Mouse (Mus musculus) liver, postnatal 0 days (tissue): Measurements from ENCODE around the gene Gtf3c5. TPM values are rescaled to one million over a fixed set of nuclear protein-coding genes. Genes with fewer than 3 reads are reported as not detected.

ENCODE experiments used
- ATAC-seq: fragments of 200-750 bp; cut with Nextera tagmentation; 2 replicates; pipeline ENCODE4 v1.8.0; 2017; ENCODE audit warnings: mild to moderate bottlenecking, moderate library complexity
- DNase-seq: peaks from one replicate; pipeline ENCODE4 v3.0.0-alpha.2; 2016
- H3K27ac ChIP-seq: fragments of 300-500 bp; sonication (generic); 2 replicates; pipeline ENCODE4 v1.5.1; 2014; ENCODE audit warnings: antibody characterized with exemption, moderate library complexity, mild to moderate bottlenecking, low read depth
- H3K27me3 ChIP-seq: fragments of 300-500 bp; sonication (generic); 2 replicates; pipeline ENCODE4 v1.6.1; 2014; ENCODE audit warnings: low read length, control low read depth, mixed read lengths; ENCODE audit not compliant: insufficient read depth
- H3K36me3 ChIP-seq: fragments of 300-500 bp; sonication (generic); replicated peaks from 2 replicates; pipeline ENCODE4 v1.6.1; 2014; ENCODE audit warnings: mild to moderate bottlenecking, control low read depth, low read length, moderate library complexity, mixed read lengths; ENCODE audit not compliant: insufficient read depth
- H3K4me1 ChIP-seq: fragments of 300-500 bp; sonication (generic); 2 replicates; pipeline ENCODE4 v1.6.1; 2014; ENCODE audit warnings: antibody characterized with exemption, mild to moderate bottlenecking, control low read depth; ENCODE audit not compliant: insufficient read depth
- H3K4me2 ChIP-seq: fragments of 300-500 bp; sonication (generic); 2 replicates; pipeline ENCODE4 v1.6.1; 2014; ENCODE audit warnings: low read depth, mild to moderate bottlenecking, low read length, moderate library complexity, mixed read lengths
- H3K4me3 ChIP-seq: fragments of 300-500 bp; sonication (generic); 2 replicates; pipeline ENCODE4 v1.5.1; 2014; ENCODE audit warnings: low read depth, low read length
- H3K9ac ChIP-seq: fragments of 300-500 bp; sonication (generic); replicated peaks from 2 replicates; pipeline ENCODE4 v1.6.1; 2014; ENCODE audit warnings: mild to moderate bottlenecking, moderate library complexity
- H3K9me3 ChIP-seq: fragments of 300-500 bp; sonication (generic); 2 replicates; pipeline ENCODE4 v1.6.1; 2016; ENCODE audit warnings: mild to moderate bottlenecking, control low read depth, low read length, mixed read lengths
- CTCF ChIP-seq: sonication (generic); IDR thresholded peaks from 2 replicates; pipeline ENCODE4 v1.5.1; 2016; ENCODE audit warnings: antibody characterized with exemption, low read depth
- EP300 ChIP-seq: IDR thresholded peaks from 2 replicates; pipeline ENCODE4 v1.6.1; 2016; ENCODE audit warnings: antibody characterized with exemption, low read depth, mild to moderate bottlenecking
- WGBS: fragments of 180-500 bp; shearing (Covaris S2); extraction: QIAGEN DNeasy Blood & Tissue Kit; methylation state at CpG from one replicate; pipeline ENCODE4 v1.1.7; 2014; ENCODE audit not compliant: insufficient replicate concordance; 5-methylcytosine and 5-hydroxymethylcytosine counted together
- polyA plus RNA-seq: library from polyadenylated mRNA; unstranded; fragments of >200 nt; fragmentation: Nextera tagmentation; extraction: Ambion mirVana; gene quantifications from 2 replicates; pipeline ENCODE4 v1.2.1, GENCODE M21; 2015

Gene Gtf3c5
- polyA plus RNA-seq, 1 experiment from 2014 or later: 5.8 TPM

GRCm38 (mm10) chr2:28624870-28625269, 41.3 kb upstream of the Gtf3c5 start:
- WGBS: 87% methylated on average over 3 of the region's 3 CpGs
- DNase-seq (no peak), ATAC-seq (no peak)
- peaks cover 4% of the 10 kb centered on the region; the same call in 1 of the 2 replicates for H3K4me1 ChIP-seq
- H3K9ac ChIP-seq: no peak overlapping the region
- H3K9me3 ChIP-seq: no peaks in the 10 kb centered on the region
- no peaks in the 10 kb centered on the region for H3K36me3 ChIP-seq
- H3K4me2 ChIP-seq: no peak overlapping the region
- H3K27ac ChIP-seq: no peak overlapping the region
- H3K4me3 ChIP-seq: no peak overlapping the region
- peak; percentile 53 for TF ChIP-seq CTCF
- TF ChIP-seq EP300: no peak
- H3K27me3 ChIP-seq: peaks cover 3% of the 10 kb centered on the region; the same call in 1 of the 2 replicates

- no peak overlapping the region for H3K9ac ChIP-seq
- H3K36me3 ChIP-seq: no peaks in the 10 kb centered on the region; the same call in 1 of the 2 replicates
- peak overlapping the region; percentile 73 for H3K4me2 ChIP-seq
- TF ChIP-seq EP300 (no peak), CTCF (peak; percentile 93)
- no peaks in the 10 kb centered on the region for H3K9me3 ChIP-seq
- peaks cover 23% of the 10 kb centered on the region for H3K4me1 ChIP-seq
- peaks cover 3% of the 10 kb centered on the region; the same call in 1 of the 2 replicates for H3K27me3 ChIP-seq
- no peak overlapping the region for H3K4me3 ChIP-seq
- 17% methylated on average over 10 of the region's 10 CpGs for WGBS
- peak; percentile 37; the same call in 1 of the 2 replicates for ATAC-seq
- H3K27ac ChIP-seq: no peak overlapping the region
- peak; percentile 80 for DNase-seq
Measured at GRCm38 (mm10) chr2:28622521-28623124, 39.1 kb upstream of the Gtf3c5 start.

GRCm38 (mm10) chr2:28621664-28622171, 38.2 kb upstream of the Gtf3c5 start, which contains the start of gene Gfi1b:
Gene Gfi1b (minus strand): TSS chr2:28621982.
- Histone ChIP-seq H3K27me3 (peaks cover 3% of the 10 kb centered on the region; the same call in 1 of the 2 replicates), H3K4me2 (peak within 1 kb of the TSS; percentile 73), H3K4me1 (peaks cover 30% of the 10 kb centered on the region), H3K9me3 (no peaks in the 10 kb centered on the region), H3K27ac (peak within 1 kb of the TSS; percentile 90), H3K36me3 (no peaks in the 10 kb centered on the region; the same call in 1 of the 2 replicates), H3K4me3 (peak within 1 kb of the TSS; percentile 62), H3K9ac (peak within 1 kb of the TSS; percentile 70)
- ATAC-seq (peak; percentile 11; the same call in 1 of the 2 replicates), DNase-seq (peak; percentile 72)
- 5% methylated on average over 16 of the region's 16 CpGs for WGBS
- peak; percentile 96 for TF ChIP-seq EP300
- no peak for TF ChIP-seq CTCF

GRCm38 (mm10) chr2:28621111-28621510, 37.6 kb upstream of the Gtf3c5 start:
- no peak for TF ChIP-seq CTCF
- no peak for TF ChIP-seq EP300
- Histone ChIP-seq H3K27me3 (peaks cover 3% of the 10 kb centered on the region; the same call in 1 of the 2 replicates), H3K36me3 (no peaks in the 10 kb centered on the region; the same call in 1 of the 2 replicates), H3K4me2 (peak overlapping the region; percentile 73), H3K9me3 (no peaks in the 10 kb centered on the region), H3K4me3 (peak overlapping the region; percentile 62), H3K9ac (peak overlapping the region; percentile 70), H3K4me1 (peaks cover 36% of the 10 kb centered on the region), H3K27ac (peak overlapping the region; percentile 90)
- DNase-seq: no peak
- no peak for ATAC-seq
- 15% methylated on average over 2 of the region's 2 CpGs for WGBS

- peaks cover 3% of the 10 kb centered on the region; the same call in 1 of the 2 replicates for H3K27me3 ChIP-seq
- 42% methylated on average over 10 of the region's 10 CpGs for WGBS
- ATAC-seq (no peak), DNase-seq (no peak)
- H3K27ac ChIP-seq: peak overlapping the region; percentile 90
- H3K4me1 ChIP-seq: peaks cover 37% of the 10 kb centered on the region
- H3K9ac ChIP-seq: peak overlapping the region; percentile 70
- no peaks in the 10 kb centered on the region for H3K9me3 ChIP-seq
- peak overlapping the region; percentile 62 for H3K4me3 ChIP-seq
- peak overlapping the region; percentile 73 for H3K4me2 ChIP-seq
- no peaks in the 10 kb centered on the region; the same call in 1 of the 2 replicates for H3K36me3 ChIP-seq
- no peak for TF ChIP-seq EP300
Measured at GRCm38 (mm10) chr2:28620522-28620921, 37.0 kb upstream of the Gtf3c5 start.

- peak overlapping the region; percentile 90 for H3K27ac ChIP-seq
Measured at GRCm38 (mm10) chr2:28619369-28619768, 35.8 kb upstream of the Gtf3c5 start.

More at GRCm38 (mm10) chr2:28619369-28619768, 35.8 kb upstream of the Gtf3c5 start:
- WGBS: 60% methylated on average over 6 of the region's 6 CpGs
- ATAC-seq: no peak
- Histone ChIP-seq H3K27me3 (peaks cover 3% of the 10 kb centered on the region; the same call in 1 of the 2 replicates), H3K36me3 (peaks cover 8% of the 10 kb centered on the region), H3K4me2 (peak overlapping the region; percentile 73), H3K4me1 (peaks cover 37% of the 10 kb centered on the region), H3K4me3 (peak overlapping the region; percentile 62), H3K9me3 (no peaks in the 10 kb centered on the region), H3K9ac (peak overlapping the region; percentile 62)
- no peak for DNase-seq
- TF ChIP-seq CTCF (no peak), EP300 (no peak)
